Mouse (Mus musculus): ENCODE results near the gene March2. TPM values are rescaled to one million over a fixed set of nuclear protein-coding genes. Genes with fewer than 3 reads are reported as not detected.
A peak's percentile ranks its signal among the peaks of the same experiment; 100 is the strongest.

Gene March2
- 19.8 and 42.0 TPM in 2 replicates for polyA plus RNA-seq (2012)

GRCm38 (mm10) chr17:33718384-33718881 lies at the start of gene March2:
Gene March2, minus strand, starts transcription at chr17:33718670.
- TF ChIP-seq GATA1 (IDR thresholded peaks at IDR 0.05; ENCODE audit: low read length): no peak

- TF ChIP-seq GATA1 (IDR thresholded peaks at IDR 0.05; ENCODE audit: low read length): no peak
These were observed 47.9 kb upstream of the March2 start for GRCm38 (mm10) chr17:33766389-33766788.

DNA sequence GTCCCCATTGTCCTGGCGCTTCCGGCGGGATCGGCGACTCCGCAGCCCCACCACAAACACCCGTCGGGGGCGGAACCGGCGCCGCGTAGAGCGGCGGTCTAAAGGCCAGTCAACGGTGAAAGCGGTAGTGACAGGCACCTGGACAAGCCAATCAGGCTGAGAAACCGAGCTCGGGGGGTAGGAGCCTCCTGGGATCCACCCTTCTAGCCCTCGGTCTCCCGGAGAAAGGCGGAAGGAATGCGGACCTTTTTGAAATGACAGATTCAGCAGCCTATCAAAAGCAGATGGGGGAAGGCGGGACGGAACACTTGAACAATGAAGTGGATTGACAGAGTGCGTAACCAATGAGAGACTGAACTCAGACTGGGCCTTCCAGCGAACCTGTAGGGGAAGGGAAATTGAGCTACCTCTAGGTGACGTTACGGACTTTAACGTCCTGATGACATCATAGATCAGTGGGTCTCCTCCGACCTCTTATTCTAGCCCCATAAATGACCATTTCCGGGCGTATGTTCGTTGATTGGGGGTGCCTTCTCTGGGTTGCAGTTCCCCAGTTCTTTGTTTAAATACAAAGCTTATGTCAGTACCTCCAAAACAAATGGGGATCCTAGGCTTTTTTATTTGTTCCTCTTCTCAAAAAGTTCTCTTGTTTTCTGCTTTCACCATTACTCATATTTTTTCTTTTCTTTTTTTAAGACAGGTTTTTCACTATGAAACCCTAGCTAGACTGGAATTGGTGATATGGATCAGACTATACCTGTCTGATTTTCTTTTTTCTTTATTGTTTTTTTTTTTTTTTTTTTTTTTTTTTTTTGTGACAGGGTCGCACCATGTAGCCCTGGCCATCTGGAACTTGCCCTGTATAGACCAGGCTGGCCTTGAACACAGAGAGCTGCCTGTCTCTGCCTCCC lies 42.0 kb upstream of the March2 start, which contains the start of gene Rab11b:
Gene Rab11b (minus strand): TSS at position 276 of the 911 bp plus-strand sequence.
- no peak for TF ChIP-seq GATA1 (IDR thresholded peaks at IDR 0.05; ENCODE audit: low read length)

DNA sequence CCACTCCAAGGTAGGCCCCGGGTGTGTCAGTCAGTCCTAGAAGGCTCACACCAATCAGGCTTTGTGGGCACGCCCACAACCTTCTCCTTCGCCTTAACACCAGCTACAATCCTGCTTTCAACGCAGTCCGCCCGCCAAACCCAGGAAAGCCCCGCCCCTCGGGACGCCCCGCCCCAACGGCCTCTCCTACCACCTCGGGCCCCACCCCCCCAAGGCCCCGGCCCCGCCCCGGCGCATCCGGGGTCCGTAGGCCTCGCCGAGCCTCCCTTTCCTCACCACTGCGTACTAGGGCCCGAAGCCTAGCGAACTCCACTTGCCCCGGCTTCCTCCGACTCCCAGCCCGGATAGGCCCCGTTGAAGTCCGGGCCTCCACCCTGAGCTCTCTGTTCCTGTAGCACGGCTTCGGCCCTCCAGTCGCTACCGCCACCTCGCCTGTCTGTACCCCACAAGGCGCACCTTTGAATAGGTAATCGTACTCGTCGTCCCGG lies 41.3 kb upstream of the March2 start:
- no peak for TF ChIP-seq GATA1 (IDR thresholded peaks at IDR 0.05; ENCODE audit: low read length)

- TF ChIP-seq GATA1 (IDR thresholded peaks at IDR 0.05; ENCODE audit: low read length): no peak
These were observed 38.8 kb upstream of the March2 start for GRCm38 (mm10) chr17:33757231-33757630.

GRCm38 (mm10) chr17:33756108-33756790 lies 37.8 kb upstream of the March2 start:
- no peak for TF ChIP-seq GATA1 (IDR thresholded peaks at IDR 0.05; ENCODE audit: low read length)

- no peak for TF ChIP-seq GATA1 (IDR thresholded peaks at IDR 0.05; ENCODE audit: low read length)
These were observed 37.1 kb upstream of the March2 start for GRCm38 (mm10) chr17:33755418-33756107.

DNA sequence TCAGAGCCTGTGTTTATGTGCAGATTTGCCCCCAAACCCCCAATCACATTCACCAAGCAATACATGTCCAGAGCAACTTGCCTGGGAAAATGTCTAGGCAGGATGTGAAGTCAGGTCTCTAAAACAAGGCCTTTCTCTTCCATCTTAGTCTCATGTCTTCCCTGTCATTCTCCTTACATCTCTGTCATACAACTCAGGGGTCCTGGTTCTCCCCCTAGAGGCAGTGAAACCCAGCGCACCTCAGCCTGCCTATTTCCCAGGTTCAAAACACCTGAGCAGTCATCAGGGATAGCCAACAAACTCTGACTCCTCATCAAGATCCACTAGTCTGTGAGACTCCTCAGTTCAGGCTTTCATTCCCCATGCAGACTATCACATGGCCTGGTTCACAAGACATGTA lies 36.2 kb upstream of the March2 start:
- no peak for TF ChIP-seq GATA1 (IDR thresholded peaks at IDR 0.05; ENCODE audit: low read length)

DNA sequence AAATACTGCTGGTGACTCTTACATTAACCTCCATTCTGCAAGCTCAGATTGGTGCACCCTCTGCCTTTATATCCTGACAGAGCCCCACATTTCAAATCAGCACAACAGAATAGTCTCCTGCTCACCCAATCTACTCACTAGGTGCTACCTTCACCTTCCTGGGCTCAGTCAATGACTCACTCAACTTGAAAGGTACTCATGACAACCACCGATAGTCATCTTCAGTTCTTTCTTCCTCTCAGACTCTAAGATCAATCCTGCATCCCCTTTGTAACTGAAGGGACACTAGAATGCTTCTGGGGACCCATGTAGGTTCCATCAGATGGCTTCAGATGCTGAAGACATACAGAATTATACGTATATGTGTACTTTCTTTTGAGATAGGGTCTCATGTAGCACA lies 33.8 kb upstream of the March2 start:
- no peak for TF ChIP-seq GATA1 (IDR thresholded peaks at IDR 0.05; ENCODE audit: low read length)

GRCm38 (mm10) chr17:33751181-33751580 lies 32.7 kb upstream of the March2 start:
- TF ChIP-seq GATA1 (IDR thresholded peaks at IDR 0.05; ENCODE audit: low read length): no peak

DNA sequence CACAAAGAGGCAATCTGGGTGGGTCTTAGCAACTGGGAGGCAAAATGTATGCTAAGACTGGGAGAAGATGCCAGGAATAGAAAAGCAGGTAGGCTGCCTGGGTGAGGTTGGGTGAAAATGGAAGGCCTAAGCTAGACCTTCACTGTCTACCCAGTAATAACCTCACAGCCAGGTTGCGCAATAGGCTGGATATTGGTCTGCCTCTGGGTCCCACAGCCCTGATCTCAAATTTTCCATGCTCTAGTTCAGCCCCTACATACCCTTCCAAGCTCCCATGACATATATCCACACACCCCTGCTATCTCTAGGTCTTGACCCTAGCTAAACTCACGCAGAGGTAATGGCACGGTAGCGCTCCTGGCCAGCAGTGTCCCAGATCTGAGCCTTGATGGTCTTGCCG lies 31.0 kb upstream of the March2 start:
- TF ChIP-seq GATA1 (IDR thresholded peaks at IDR 0.05; ENCODE audit: low read length): no peak

GRCm38 (mm10) chr17:33746011-33746410 lies 27.5 kb upstream of the March2 start:
- TF ChIP-seq GATA1 (IDR thresholded peaks at IDR 0.05; ENCODE audit: low read length): peak; percentile 79

DNA sequence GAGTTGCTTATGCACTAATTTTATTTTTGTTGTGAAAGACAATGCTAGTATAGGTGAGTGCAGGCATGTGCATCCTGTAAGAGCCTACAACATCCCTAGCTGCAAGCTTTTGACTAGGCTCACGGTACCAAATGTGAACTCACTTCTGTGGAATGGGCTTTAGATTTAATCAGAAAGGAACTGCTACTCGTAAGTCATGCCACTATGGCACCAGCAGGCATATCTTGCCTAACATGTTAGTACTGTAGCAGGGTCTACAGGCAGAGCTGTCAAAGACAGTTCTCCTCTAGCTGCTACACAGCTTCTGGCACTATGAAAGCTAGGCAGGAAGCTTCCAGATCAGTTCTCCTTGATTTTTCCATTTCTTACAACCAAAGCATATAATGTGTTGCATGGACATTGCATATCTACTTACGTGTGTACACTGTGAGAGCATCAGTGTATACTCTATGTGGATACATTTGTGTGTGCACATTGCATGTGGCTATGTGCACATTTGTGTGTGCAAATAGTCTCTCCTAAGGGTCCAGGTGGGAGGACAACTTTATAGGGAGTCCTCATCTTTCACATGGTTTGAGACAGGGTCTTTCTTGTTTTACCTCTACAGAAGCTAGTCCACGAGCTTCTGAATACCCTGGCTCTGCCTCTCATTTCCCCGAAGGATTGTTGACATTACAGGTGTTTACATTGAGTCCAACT lies 26.4 kb upstream of the March2 start:
- TF ChIP-seq GATA1 (IDR thresholded peaks at IDR 0.05; ENCODE audit: low read length): no peak

GRCm38 (mm10) chr17:33742420-33742819 lies 23.9 kb upstream of the March2 start:
- TF ChIP-seq GATA1 (IDR thresholded peaks at IDR 0.05; ENCODE audit: low read length): no peak

GRCm38 (mm10) chr17:33729215-33729614 lies 10.7 kb upstream of the March2 start:
- no peak for TF ChIP-seq GATA1 (IDR thresholded peaks at IDR 0.05; ENCODE audit: low read length)
